8 mouse cellular contexts compared by ENCODE assay signal in genomic region chrX:135087068-135087579, GRCm38 (mm10).
A peak's percentile ranks its signal among the peaks of the same experiment; 100 is the strongest.
DNase-seq lines count a peak whose midpoint lies in the region; ATAC-seq lines count a peak whose summit lies in the region.
"Not testable (repeated sequence)": the region's sequence is repeated elsewhere in the genome, so short reads cannot be mapped to it uniquely, and the experiment has no call there.

No protein-coding gene starts in this region.

- H3K9ac ChIP-seq in hindbrain, embryonic 16.5 days (ENCODE audit: low read depth, low read length); lung, embryonic 15.5 days; midbrain, embryonic 11.5 days (ENCODE audit: low read length); stomach, embryonic 16.5 days (ENCODE audit: low read length): not testable (repeated sequence)

- ATAC-seq in hindbrain, embryonic 16.5 days: peak; percentile 76
- ATAC-seq in lung, embryonic 15.5 days (ENCODE audit: borderline replicate concordance, extremely low read depth, low FRiP score, low TSS enrichment): peak; percentile 27; the same call in 1 of the 2 replicates
- ATAC-seq in midbrain, embryonic 11.5 days (ENCODE audit: low FRiP score): peak; percentile 46
- peak; percentile 69; the same call in 1 of the 2 replicates for ATAC-seq in stomach, embryonic 16.5 days (ENCODE audit: insufficient read depth, low FRiP score)

- not testable (repeated sequence) for H3K27ac ChIP-seq in forebrain, embryonic 10.5 days; hindbrain, embryonic 16.5 days (ENCODE audit: low read depth, low read length); lung, embryonic 15.5 days; midbrain, embryonic 11.5 days (ENCODE audit: low read depth, low read length); stomach, embryonic 16.5 days (ENCODE audit: low read length)

- WGBS in forebrain, embryonic 10.5 days: 25% methylated on average over 7 of the region's 7 CpGs
- 19% methylated on average over 7 of the region's 7 CpGs for WGBS in hindbrain, embryonic 16.5 days
- WGBS in lung, embryonic 15.5 days: 33% methylated on average over 7 of the region's 7 CpGs
- 22% methylated on average over 7 of the region's 7 CpGs for WGBS in midbrain, embryonic 11.5 days
- WGBS in stomach, embryonic 16.5 days: 37% methylated on average over 7 of the region's 7 CpGs

- H3K27me3 ChIP-seq in forebrain, embryonic 10.5 days (ENCODE audit: poor library complexity, severe bottlenecking): peaks cover 57% of the 10 kb centered on the region
- H3K27me3 ChIP-seq in hindbrain, embryonic 16.5 days (replicated peaks; ENCODE audit: control insufficient read depth, insufficient read depth, low read length); lung, embryonic 15.5 days; midbrain, embryonic 11.5 days (ENCODE audit: control insufficient read depth, insufficient read depth, low read length); stomach, embryonic 16.5 days (ENCODE audit: control insufficient read depth, insufficient read depth, low read length): not testable (repeated sequence)

- peak; percentile 1 for DNase-seq in 3134 (ENCODE audit: extremely low read depth, insufficient read length, low spot score)
- peak; percentile 72 for DNase-seq in adrenal gland, adult 2 months
- DNase-seq in forebrain, embryonic 10.5 days (ENCODE audit: extremely low spot score, low spot score): peak; percentile 17
- peak; percentile 5 to 78 for DNase-seq in kidney, postnatal 25 days
- DNase-seq in midbrain, embryonic 11.5 days (ENCODE audit: low spot score, missing footprints): not testable (repeated sequence)

- not testable (repeated sequence) for H3K4me3 ChIP-seq in forebrain, embryonic 10.5 days; hindbrain, embryonic 16.5 days (ENCODE audit: low read length); lung, embryonic 15.5 days; midbrain, embryonic 11.5 days (ENCODE audit: low read depth, low read length); stomach, embryonic 16.5 days (replicated peaks; ENCODE audit: low read length)

- H3K4me2 ChIP-seq in hindbrain, embryonic 16.5 days (ENCODE audit: low read length); lung, embryonic 15.5 days; midbrain, embryonic 11.5 days; stomach, embryonic 16.5 days (ENCODE audit: low read depth, low read length): not testable (repeated sequence)

- not testable (repeated sequence) for H3K36me3 ChIP-seq in forebrain, embryonic 10.5 days (replicated peaks); hindbrain, embryonic 16.5 days (ENCODE audit: control insufficient read depth, insufficient read depth, low read length); lung, embryonic 15.5 days; midbrain, embryonic 11.5 days (ENCODE audit: control insufficient read depth, insufficient read depth, low read length); stomach, embryonic 16.5 days (ENCODE audit: control insufficient read depth, insufficient read depth, low read length)

- not testable (repeated sequence) for H3K4me1 ChIP-seq in forebrain, embryonic 10.5 days; hindbrain, embryonic 16.5 days (ENCODE audit: control insufficient read depth, insufficient read depth, low read depth, low read length); lung, embryonic 15.5 days; midbrain, embryonic 11.5 days (ENCODE audit: control insufficient read depth, insufficient read depth, low read length); stomach, embryonic 16.5 days (ENCODE audit: control insufficient read depth, insufficient read depth, low read length)

- not testable (repeated sequence) for H3K9me3 ChIP-seq in forebrain, embryonic 10.5 days; hindbrain, embryonic 16.5 days (ENCODE audit: control insufficient read depth, low read length); lung, embryonic 15.5 days; midbrain, embryonic 11.5 days (ENCODE audit: control insufficient read depth, low read length); stomach, embryonic 16.5 days (replicated peaks; ENCODE audit: control insufficient read depth, low read length)
